Mouse (Mus musculus): ENCODE data around the gene Ust. TPM values are rescaled to one million over a fixed set of nuclear protein-coding genes. Genes with fewer than 3 reads are reported as not detected.
A peak's percentile ranks its signal among the peaks of the same experiment; 100 is the strongest.

Ust gene
- polyA plus RNA-seq, 1 experiment from 2014 or later: 2.8 TPM

DNA sequence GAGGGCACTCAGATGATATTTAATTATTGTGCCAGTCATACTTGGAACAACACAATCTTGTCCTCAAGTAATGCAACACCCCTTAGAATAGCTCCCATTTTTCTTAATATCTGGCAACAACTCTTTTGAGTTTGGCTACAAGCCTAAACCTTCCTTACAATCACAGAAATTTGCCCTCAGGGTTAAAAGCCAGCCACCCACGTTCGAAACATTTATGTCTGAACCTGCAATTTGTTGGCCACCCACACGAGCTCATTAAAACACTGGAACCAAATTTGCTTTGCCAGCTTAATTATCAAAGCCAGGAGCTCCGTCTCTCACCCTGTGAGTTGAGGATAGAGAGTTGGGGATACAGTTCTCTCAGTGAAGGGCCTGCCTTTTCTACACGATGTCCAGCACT is 70.9 kb downstream of the Ust start:
- H3K4me3 ChIP-seq: no peak overlapping the region
- H3K4me1 ChIP-seq: no peaks in the 10 kb centered on the region
- H3K36me3 ChIP-seq: no peaks in the 10 kb centered on the region
- DNase-seq (ENCODE audit: low spot score): no peak
- H3K27ac ChIP-seq: no peak overlapping the region
- no peaks in the 10 kb centered on the region for H3K9me3 ChIP-seq
- 69% methylated on average over 5 of the region's 5 CpGs for WGBS
- H3K27me3 ChIP-seq (ENCODE audit: insufficient read depth, poor library complexity, severe bottlenecking): no peaks in the 10 kb centered on the region

DNA sequence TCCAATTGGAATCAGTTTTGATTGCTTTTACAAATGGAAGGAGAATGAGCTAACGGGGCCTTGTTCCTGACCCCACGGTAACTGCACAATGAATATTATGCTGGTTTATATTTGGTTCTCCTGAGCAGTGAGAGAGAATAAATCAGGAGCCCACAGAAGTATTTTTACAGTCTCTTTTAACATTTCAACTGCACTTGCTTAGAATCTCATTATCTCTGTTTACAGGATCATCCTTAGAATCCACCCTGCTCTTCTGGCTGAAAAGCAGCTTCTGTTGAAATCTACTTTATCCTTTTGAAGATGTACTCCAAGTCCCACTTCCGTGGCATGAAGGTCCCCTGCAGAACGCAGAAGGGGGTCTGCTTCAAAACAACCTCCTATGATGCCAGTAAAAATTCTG is 71.7 kb downstream of the Ust start:
- H3K4me3 ChIP-seq: no peak overlapping the region
- no peaks in the 10 kb centered on the region for H3K36me3 ChIP-seq
- H3K27ac ChIP-seq: no peak overlapping the region
- no peaks in the 10 kb centered on the region for H3K4me1 ChIP-seq
- no peak for DNase-seq (ENCODE audit: low spot score)
- no peaks in the 10 kb centered on the region for H3K9me3 ChIP-seq
- no peaks in the 10 kb centered on the region for H3K27me3 ChIP-seq (ENCODE audit: insufficient read depth, poor library complexity, severe bottlenecking)
- WGBS: 72% methylated on average over 4 of the region's 4 CpGs

GRCm38 (mm10) chr10:8444052-8444451 is 74.6 kb downstream of the Ust start:
- Histone ChIP-seq H3K4me1 (no peaks in the 10 kb centered on the region), H3K9me3 (no peaks in the 10 kb centered on the region), H3K27ac (no peak overlapping the region), H3K4me3 (no peak overlapping the region), H3K27me3 (ENCODE audit: insufficient read depth, poor library complexity, severe bottlenecking) (no peaks in the 10 kb centered on the region), H3K36me3 (no peaks in the 10 kb centered on the region)
- WGBS: 83% methylated on average over 5 of the region's 5 CpGs
- DNase-seq (ENCODE audit: low spot score): no peak

DNA sequence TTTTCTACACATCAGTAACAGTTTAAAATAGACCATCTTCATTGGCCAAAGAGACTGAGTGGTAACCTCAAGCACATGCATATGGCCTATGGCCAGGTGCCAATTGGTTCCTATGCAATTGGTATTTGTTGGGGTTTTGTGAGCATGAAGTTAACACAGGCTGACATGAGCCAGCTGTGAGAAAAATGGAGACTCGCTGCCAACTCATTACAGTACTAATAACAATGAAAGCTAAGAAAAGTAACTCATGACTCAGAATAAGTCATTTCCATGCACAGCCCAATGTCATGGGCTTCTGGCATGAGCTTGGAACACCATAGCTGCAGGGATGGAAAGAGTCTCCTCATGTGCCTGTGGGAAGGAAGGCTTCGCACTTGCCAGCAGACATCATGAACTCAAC is 86.8 kb downstream of the Ust start:
- H3K27ac ChIP-seq: no peak overlapping the region
- WGBS: 90% methylated on average over 2 of the region's 2 CpGs
- no peaks in the 10 kb centered on the region for H3K36me3 ChIP-seq
- no peaks in the 10 kb centered on the region for H3K4me1 ChIP-seq
- no peaks in the 10 kb centered on the region for H3K27me3 ChIP-seq (ENCODE audit: insufficient read depth, poor library complexity, severe bottlenecking)
- H3K9me3 ChIP-seq: no peaks in the 10 kb centered on the region
- DNase-seq (ENCODE audit: low spot score): no peak
- no peak overlapping the region for H3K4me3 ChIP-seq

GRCm38 (mm10) chr10:8428787-8429778 is 89.5 kb downstream of the Ust start:
- Histone ChIP-seq H3K27ac (no peak overlapping the region), H3K4me1 (no peaks in the 10 kb centered on the region), H3K9me3 (no peaks in the 10 kb centered on the region), H3K27me3 (ENCODE audit: insufficient read depth, poor library complexity, severe bottlenecking) (no peaks in the 10 kb centered on the region), H3K4me3 (no peak overlapping the region), H3K36me3 (no peaks in the 10 kb centered on the region)
- WGBS: 85% methylated on average over 13 of the region's 13 CpGs
- DNase-seq (ENCODE audit: low spot score): peak; percentile 53

GRCm38 (mm10) chr10:8427671-8428364 is 90.8 kb downstream of the Ust start:
- no peaks in the 10 kb centered on the region for H3K4me1 ChIP-seq
- WGBS: 64% methylated on average over 12 of the region's 12 CpGs
- no peaks in the 10 kb centered on the region for H3K36me3 ChIP-seq
- no peak overlapping the region for H3K4me3 ChIP-seq
- no peaks in the 10 kb centered on the region for H3K9me3 ChIP-seq
- no peak overlapping the region for H3K27ac ChIP-seq
- peak; percentile 65 for DNase-seq (ENCODE audit: low spot score)
- H3K27me3 ChIP-seq (ENCODE audit: insufficient read depth, poor library complexity, severe bottlenecking): no peaks in the 10 kb centered on the region

DNA sequence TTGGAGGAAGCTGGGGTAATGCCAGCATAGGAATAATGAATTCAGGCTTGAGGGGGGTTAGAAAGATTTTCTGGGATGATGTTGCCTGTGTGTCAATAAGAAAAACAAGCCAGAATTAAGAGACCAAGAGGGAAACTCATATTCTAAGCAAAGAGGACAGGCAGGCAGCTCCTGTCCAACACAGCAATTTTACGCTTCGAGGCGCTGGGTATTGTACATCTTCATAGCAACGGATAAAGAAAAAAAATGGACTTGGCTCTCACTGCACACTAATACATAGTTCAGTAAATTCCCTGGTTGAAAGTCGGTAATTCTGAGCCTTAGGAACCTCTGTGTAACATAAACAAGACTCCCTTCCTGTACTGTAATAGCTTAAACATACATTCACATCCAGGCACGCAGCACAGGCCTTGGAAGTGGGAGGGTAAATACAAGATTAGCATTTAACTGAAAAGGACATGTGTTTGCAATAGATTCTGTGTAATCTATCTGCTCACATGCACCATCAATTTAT is 99.1 kb downstream of the Ust start:
- H3K27me3 ChIP-seq (ENCODE audit: insufficient read depth, poor library complexity, severe bottlenecking): no peaks in the 10 kb centered on the region
- no peaks in the 10 kb centered on the region for H3K4me1 ChIP-seq
- H3K36me3 ChIP-seq: no peaks in the 10 kb centered on the region
- no peaks in the 10 kb centered on the region for H3K9me3 ChIP-seq
- DNase-seq (ENCODE audit: low spot score): no peak
- no peak overlapping the region for H3K4me3 ChIP-seq
- 75% methylated on average over 6 of the region's 6 CpGs for WGBS
- no peak overlapping the region for H3K27ac ChIP-seq

GRCm38 (mm10) chr10:8415474-8415873 is 103.2 kb downstream of the Ust start:
- Histone ChIP-seq H3K27ac (no peak overlapping the region), H3K4me3 (no peak overlapping the region), H3K36me3 (no peaks in the 10 kb centered on the region), H3K9me3 (no peaks in the 10 kb centered on the region), H3K4me1 (no peaks in the 10 kb centered on the region), H3K27me3 (ENCODE audit: insufficient read depth, poor library complexity, severe bottlenecking) (no peaks in the 10 kb centered on the region)
- no peak for DNase-seq (ENCODE audit: low spot score)
- 89% methylated on average over 5 of the region's 5 CpGs for WGBS

DNA sequence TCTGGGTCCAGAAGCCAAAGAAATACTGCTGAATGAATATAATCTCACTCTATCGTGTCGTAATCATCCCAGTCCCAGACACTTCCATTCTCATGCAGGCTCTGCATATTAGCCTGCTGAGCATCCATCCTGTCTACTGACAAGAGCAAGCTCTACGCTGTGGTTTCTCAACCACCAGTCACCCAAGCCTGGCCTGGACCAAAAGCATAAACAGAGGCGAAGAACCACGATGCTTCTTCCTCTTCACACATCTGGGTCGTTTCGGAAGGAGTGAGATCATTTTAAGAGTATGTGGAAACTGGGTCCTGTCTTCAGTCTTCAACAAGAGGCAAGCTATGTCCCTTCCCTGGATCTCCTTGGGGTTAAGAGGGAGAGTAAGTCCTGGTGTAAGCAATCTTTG is 103.6 kb downstream of the Ust start:
- Histone ChIP-seq H3K36me3 (no peaks in the 10 kb centered on the region), H3K4me3 (no peak overlapping the region), H3K9me3 (no peaks in the 10 kb centered on the region), H3K4me1 (no peaks in the 10 kb centered on the region), H3K27me3 (ENCODE audit: insufficient read depth, poor library complexity, severe bottlenecking) (no peaks in the 10 kb centered on the region), H3K27ac (no peak overlapping the region)
- no peak for DNase-seq (ENCODE audit: low spot score)
- 84% methylated on average over 7 of the region's 7 CpGs for WGBS

- Histone ChIP-seq H3K4me3 (no peak overlapping the region), H3K36me3 (no peaks in the 10 kb centered on the region), H3K27me3 (ENCODE audit: insufficient read depth, poor library complexity, severe bottlenecking) (no peaks in the 10 kb centered on the region), H3K27ac (no peak overlapping the region), H3K9me3 (no peaks in the 10 kb centered on the region), H3K4me1 (no peaks in the 10 kb centered on the region)
- WGBS: 85% methylated on average over 4 of the region's 4 CpGs
- DNase-seq (ENCODE audit: low spot score): no peak
These were observed 113.5 kb downstream of the Ust start for GRCm38 (mm10) chr10:8405141-8405540.

GRCm38 (mm10) chr10:8392226-8392625 is 126.4 kb downstream of the Ust start:
- no peaks in the 10 kb centered on the region for H3K4me1 ChIP-seq
- no peak for DNase-seq (ENCODE audit: low spot score)
- H3K36me3 ChIP-seq: no peaks in the 10 kb centered on the region
- no peak overlapping the region for H3K27ac ChIP-seq
- no peak overlapping the region for H3K4me3 ChIP-seq
- no peaks in the 10 kb centered on the region for H3K9me3 ChIP-seq
- no peaks in the 10 kb centered on the region for H3K27me3 ChIP-seq (ENCODE audit: insufficient read depth, poor library complexity, severe bottlenecking)
- 86% methylated on average over 2 of the region's 2 CpGs for WGBS

- Histone ChIP-seq H3K27ac (no peak overlapping the region), H3K4me1 (no peaks in the 10 kb centered on the region), H3K4me3 (no peak overlapping the region), H3K9me3 (no peaks in the 10 kb centered on the region), H3K36me3 (no peaks in the 10 kb centered on the region), H3K27me3 (ENCODE audit: insufficient read depth, poor library complexity, severe bottlenecking) (no peaks in the 10 kb centered on the region)
- 82% methylated on average over 4 of the region's 4 CpGs for WGBS
- DNase-seq (ENCODE audit: low spot score): no peak
These were observed 127.3 kb downstream of the Ust start for GRCm38 (mm10) chr10:8391264-8391748.

- Histone ChIP-seq H3K36me3 (no peaks in the 10 kb centered on the region), H3K4me1 (no peaks in the 10 kb centered on the region), H3K27ac (no peak overlapping the region), H3K9me3 (no peaks in the 10 kb centered on the region), H3K4me3 (no peak overlapping the region), H3K27me3 (ENCODE audit: insufficient read depth, poor library complexity, severe bottlenecking) (no peaks in the 10 kb centered on the region)
- WGBS: 80% methylated on average over 7 of the region's 7 CpGs
- DNase-seq (ENCODE audit: low spot score): no peak
These were observed 130.4 kb downstream of the Ust start for GRCm38 (mm10) chr10:8388239-8388638.

Data from heart, embryonic 10.5 days (tissue).